Mouse (Mus musculus): Measurements from ENCODE around the gene Msmb. TPM values are rescaled to one million over a fixed set of nuclear protein-coding genes. Genes with fewer than 3 reads are reported as not detected.

Gene Msmb
- polyA plus RNA-seq, 1 experiment from 2014 or later, result not detected

- WGBS, result 91% methylated on average over 5 of the region's 5 CpGs
- Histone ChIP-seq H3K27ac (ENCODE audit: poor library complexity, severe bottlenecking) (no peak overlapping the region), H3K9me3 (replicated peaks) (no peaks in the 10 kb centered on the region), H3K4me3 (no peak overlapping the region), H3K36me3 (no peaks in the 10 kb centered on the region), H3K9ac (no peak overlapping the region), H3K4me1 (replicated peaks) (peaks cover 47% of the 10 kb centered on the region), H3K27me3 (replicated peaks) (no peaks in the 10 kb centered on the region), H3K4me2 (no peak overlapping the region)
- ATAC-seq (ENCODE audit: insufficient number of reproducible peaks, low FRiP score), result no peak
These were observed 20.4 kb downstream of the Msmb start for GRCm38 (mm10) chr14:32162231-32162630.

DNA sequence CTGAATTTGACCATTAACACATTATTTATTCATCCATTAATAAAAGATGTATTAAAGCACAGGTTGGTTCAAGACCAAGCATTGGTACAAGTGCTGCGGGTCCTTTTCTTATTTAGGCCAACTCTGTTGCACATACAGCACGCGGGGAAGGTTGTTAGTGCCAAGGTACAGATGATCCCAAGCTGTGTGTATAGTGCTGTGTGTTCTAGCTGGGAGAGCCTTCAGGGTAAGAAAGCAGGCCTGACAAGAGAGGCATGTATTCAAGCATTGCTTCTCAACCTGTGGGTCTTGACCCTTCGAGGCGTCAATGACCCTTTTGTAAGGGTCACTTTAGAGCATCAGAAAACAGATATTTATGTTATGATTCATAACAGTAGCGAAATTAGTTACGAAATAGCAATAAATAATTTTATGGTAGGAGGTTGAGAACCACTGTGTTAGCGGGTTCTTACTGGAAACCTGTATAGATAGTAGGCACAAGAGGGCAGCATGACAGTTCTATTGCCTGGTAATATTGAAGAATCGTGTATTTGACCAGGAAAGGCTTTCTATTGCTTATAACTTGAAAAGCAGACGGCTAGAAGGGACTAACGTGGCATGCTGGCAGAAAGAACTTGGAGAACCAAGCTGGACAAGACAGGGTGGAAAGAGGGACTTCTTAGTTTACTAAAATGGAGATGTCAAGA is 21.5 kb downstream of the Msmb start:
- Histone ChIP-seq H3K4me2 (no peak overlapping the region), H3K36me3 (no peaks in the 10 kb centered on the region), H3K4me3 (no peak overlapping the region), H3K4me1 (replicated peaks) (peaks cover 57% of the 10 kb centered on the region), H3K9ac (no peak overlapping the region), H3K9me3 (replicated peaks) (no peaks in the 10 kb centered on the region), H3K27ac (ENCODE audit: poor library complexity, severe bottlenecking) (no peak overlapping the region), H3K27me3 (replicated peaks) (no peaks in the 10 kb centered on the region)
- WGBS, result 87% methylated on average over 11 of the region's 11 CpGs
- ATAC-seq (ENCODE audit: insufficient number of reproducible peaks, low FRiP score), result no peak

DNA sequence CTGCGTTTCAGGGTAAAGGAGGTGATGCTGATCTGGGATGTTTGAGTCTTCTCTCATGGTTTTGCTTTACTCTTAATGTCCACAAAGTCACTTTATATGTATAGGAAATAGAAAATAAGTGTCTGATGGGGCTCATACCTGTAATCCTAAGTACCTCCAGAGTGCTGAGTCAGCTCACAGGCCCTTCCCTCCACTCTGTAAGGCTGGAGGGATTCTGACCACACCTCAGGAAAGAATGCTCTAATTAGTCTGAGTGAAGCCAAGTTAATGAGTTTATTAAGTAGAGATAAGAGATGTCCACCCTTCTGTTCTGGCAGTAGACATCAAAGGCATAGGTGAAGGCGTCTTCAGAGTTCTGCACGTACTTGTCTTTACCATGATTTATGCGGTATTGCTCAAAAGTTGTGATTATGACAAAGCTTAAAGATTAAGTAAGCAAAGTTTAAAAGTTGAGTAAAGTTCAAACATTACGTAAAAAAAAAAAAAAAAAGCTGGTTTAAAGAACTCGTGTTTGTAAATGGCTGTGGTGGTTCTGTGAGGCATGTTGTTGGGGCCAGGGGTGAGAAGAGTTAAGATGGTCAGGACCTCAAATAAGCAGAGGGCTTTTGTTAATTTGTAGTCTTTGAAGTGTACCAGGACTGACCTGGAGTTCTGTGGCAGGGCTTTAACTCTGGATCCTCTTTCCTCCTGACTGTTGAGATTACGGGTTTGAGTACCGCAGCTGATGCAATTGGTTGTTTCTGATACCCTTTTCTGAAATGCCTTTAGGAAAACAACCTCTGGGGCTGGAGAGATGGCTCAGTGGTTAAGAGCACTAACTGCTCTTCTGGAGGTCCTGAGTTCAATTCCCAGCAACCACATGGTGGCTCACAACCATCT is 22.6 kb downstream of the Msmb start:
- WGBS, result 71% methylated on average over 8 of the region's 8 CpGs
- Histone ChIP-seq H3K4me3 (no peak overlapping the region), H3K27me3 (replicated peaks) (no peaks in the 10 kb centered on the region), H3K9me3 (replicated peaks) (no peaks in the 10 kb centered on the region), H3K9ac (no peak overlapping the region), H3K36me3 (no peaks in the 10 kb centered on the region), H3K4me2 (peak overlapping the region; percentile 95), H3K27ac (ENCODE audit: poor library complexity, severe bottlenecking) (peak overlapping the region; percentile 48), H3K4me1 (replicated peaks) (peaks cover 58% of the 10 kb centered on the region)
- ATAC-seq (ENCODE audit: insufficient number of reproducible peaks, low FRiP score), result no peak

GRCm38 (mm10) chr14:32165278-32166061 is 23.6 kb downstream of the Msmb start:
- Histone ChIP-seq H3K4me2 (peak overlapping the region; percentile 95), H3K4me1 (replicated peaks) (peaks cover 59% of the 10 kb centered on the region), H3K4me3 (peak overlapping the region; percentile 73), H3K27ac (ENCODE audit: poor library complexity, severe bottlenecking) (peak overlapping the region; percentile 92), H3K9ac (peak overlapping the region; percentile 79), H3K36me3 (no peaks in the 10 kb centered on the region), H3K9me3 (replicated peaks) (no peaks in the 10 kb centered on the region), H3K27me3 (replicated peaks) (no peaks in the 10 kb centered on the region)
- ATAC-seq (ENCODE audit: insufficient number of reproducible peaks, low FRiP score), result peak; percentile 88
- under 1% methylated on average over 42 of the region's 42 CpGs for WGBS

DNA sequence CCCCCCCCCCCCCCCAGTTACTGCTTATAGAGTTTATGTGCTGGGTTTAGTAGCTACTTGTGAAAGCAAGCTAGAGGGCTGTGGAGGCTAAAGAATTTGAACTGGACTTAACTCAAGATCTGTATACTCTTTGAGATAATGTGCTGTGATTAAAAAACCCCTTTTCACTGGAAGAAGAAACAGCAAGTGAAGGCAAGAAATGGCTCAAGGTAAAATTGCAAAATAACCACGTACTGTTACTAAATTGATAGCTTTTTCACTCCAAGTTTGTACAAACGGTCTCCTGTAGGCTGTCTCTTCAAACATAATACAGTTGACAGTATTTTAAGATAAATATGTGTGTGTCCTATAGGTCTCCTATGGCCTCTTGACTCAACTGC is 24.2 kb downstream of the Msmb start:
- no peaks in the 10 kb centered on the region for H3K27me3 ChIP-seq (replicated peaks)
- H3K4me1 ChIP-seq (replicated peaks), result peaks cover 54% of the 10 kb centered on the region
- peak overlapping the region; percentile 92; the same call in 1 of the 2 replicates for H3K27ac ChIP-seq (ENCODE audit: poor library complexity, severe bottlenecking)
- H3K9ac ChIP-seq, result no peak overlapping the region
- peak overlapping the region; percentile 95 for H3K4me2 ChIP-seq
- no peaks in the 10 kb centered on the region for H3K9me3 ChIP-seq (replicated peaks)
- ATAC-seq (ENCODE audit: insufficient number of reproducible peaks, low FRiP score), result no peak
- peak overlapping the region; percentile 73 for H3K4me3 ChIP-seq
- H3K36me3 ChIP-seq, result peaks cover 4% of the 10 kb centered on the region
- WGBS, result 71% methylated on average over 2 of the region's 2 CpGs

DNA sequence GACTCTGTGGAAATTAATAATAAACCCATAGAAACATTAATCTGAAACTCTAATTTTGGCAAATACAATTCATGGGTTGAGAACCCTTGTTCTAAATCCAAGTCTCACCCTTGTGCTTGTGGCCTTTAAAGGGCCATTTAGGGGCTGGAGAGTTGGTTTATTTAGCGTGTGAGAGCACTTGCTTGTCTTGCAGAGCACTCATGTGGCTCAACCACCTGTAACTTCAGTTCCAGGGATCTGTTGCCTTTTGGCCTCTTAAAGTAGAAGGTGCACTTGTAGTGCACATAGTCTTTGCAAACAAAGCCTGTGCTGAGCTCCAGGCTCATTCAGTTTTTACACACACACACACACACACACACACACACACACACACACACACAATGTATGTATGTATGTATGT is 25.0 kb downstream of the Msmb start:
- peak overlapping the region; percentile 73 for H3K4me3 ChIP-seq
- H3K9me3 ChIP-seq (replicated peaks), result no peaks in the 10 kb centered on the region
- no peak overlapping the region for H3K27ac ChIP-seq (ENCODE audit: poor library complexity, severe bottlenecking)
- peaks cover 47% of the 10 kb centered on the region for H3K4me1 ChIP-seq (replicated peaks)
- peak overlapping the region; percentile 38 for H3K4me2 ChIP-seq
- H3K9ac ChIP-seq, result 0 out of 2 replicates have a peak overlapping the region, but pooled peaks have one; percentile 49
- 74% methylated on average over 1 of the region's 1 CpGs for WGBS
- H3K27me3 ChIP-seq (replicated peaks), result no peaks in the 10 kb centered on the region
- peaks cover 6% of the 10 kb centered on the region for H3K36me3 ChIP-seq
- ATAC-seq (ENCODE audit: insufficient number of reproducible peaks, low FRiP score), result no peak

GRCm38 (mm10) chr14:32167326-32167725 is 25.5 kb downstream of the Msmb start:
- no peaks in the 10 kb centered on the region for H3K9me3 ChIP-seq (replicated peaks)
- H3K36me3 ChIP-seq, result peaks cover 9% of the 10 kb centered on the region
- peak overlapping the region; percentile 52; the same call in 1 of the 2 replicates for H3K27ac ChIP-seq (ENCODE audit: poor library complexity, severe bottlenecking)
- H3K4me3 ChIP-seq, result peak overlapping the region; percentile 73
- 78% methylated on average over 5 of the region's 5 CpGs for WGBS
- H3K4me1 ChIP-seq (replicated peaks), result peaks cover 43% of the 10 kb centered on the region
- no peak for ATAC-seq (ENCODE audit: insufficient number of reproducible peaks, low FRiP score)
- H3K4me2 ChIP-seq, result no peak overlapping the region; the same call in 1 of the 2 replicates
- no peak overlapping the region for H3K9ac ChIP-seq
- H3K27me3 ChIP-seq (replicated peaks), result no peaks in the 10 kb centered on the region

- Histone ChIP-seq H3K4me2 (peak overlapping the region; percentile 44), H3K36me3 (peaks cover 21% of the 10 kb centered on the region), H3K27ac (ENCODE audit: poor library complexity, severe bottlenecking) (peak overlapping the region; percentile 71), H3K4me3 (peak overlapping the region; percentile 15), H3K4me1 (replicated peaks) (peaks cover 40% of the 10 kb centered on the region), H3K27me3 (replicated peaks) (no peaks in the 10 kb centered on the region), H3K9me3 (replicated peaks) (no peaks in the 10 kb centered on the region), H3K9ac (no peak overlapping the region)
- whole genome bisulfite sequencing, result 61% methylated on average over 3 of the region's 3 CpGs
- ATAC-seq (ENCODE audit: insufficient number of reproducible peaks, low FRiP score), result peak; percentile 70
These were observed 26.9 kb downstream of the Msmb start for GRCm38 (mm10) chr14:32168653-32169231.

GRCm38 (mm10) chr14:32170137-32170536 is 28.3 kb downstream of the Msmb start:
- Histone ChIP-seq H3K9ac (no peak overlapping the region), H3K9me3 (replicated peaks) (no peaks in the 10 kb centered on the region), H3K27ac (ENCODE audit: poor library complexity, severe bottlenecking) (no peak overlapping the region), H3K4me3 (peak overlapping the region; percentile 12; the same call in 1 of the 2 replicates), H3K27me3 (replicated peaks) (no peaks in the 10 kb centered on the region), H3K36me3 (peaks cover 29% of the 10 kb centered on the region), H3K4me1 (replicated peaks) (peaks cover 29% of the 10 kb centered on the region), H3K4me2 (0 out of 2 replicates have a peak overlapping the region, but pooled peaks have one; percentile 10)
- no peak for ATAC-seq (ENCODE audit: insufficient number of reproducible peaks, low FRiP score)
- WGBS, result 79% methylated on average over 4 of the region's 4 CpGs

DNA sequence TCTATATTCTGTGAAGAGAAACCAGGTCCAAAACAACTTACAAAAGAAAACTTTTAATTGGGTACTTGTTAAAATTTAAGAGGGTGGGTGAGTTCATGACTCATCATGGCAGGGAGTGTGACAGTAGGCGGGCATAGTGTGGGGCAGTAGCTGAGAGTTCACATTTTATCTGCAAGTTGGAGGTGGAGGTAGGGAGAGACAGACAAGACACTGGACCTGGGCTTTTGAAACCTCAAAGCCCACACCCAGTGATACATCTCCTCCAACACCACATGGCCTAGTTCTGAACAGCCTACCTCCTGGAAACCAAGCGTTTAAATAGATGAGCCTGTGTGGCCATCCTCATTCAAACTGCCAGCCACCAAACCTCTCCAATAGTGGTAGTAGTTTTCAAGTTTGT is 33.5 kb downstream of the Msmb start:
- Histone ChIP-seq H3K9me3 (replicated peaks) (no peaks in the 10 kb centered on the region), H3K4me2 (no peak overlapping the region), H3K4me3 (no peak overlapping the region), H3K36me3 (peaks cover 41% of the 10 kb centered on the region), H3K4me1 (replicated peaks) (no peaks in the 10 kb centered on the region), H3K27ac (ENCODE audit: poor library complexity, severe bottlenecking) (no peak overlapping the region), H3K9ac (no peak overlapping the region), H3K27me3 (replicated peaks) (no peaks in the 10 kb centered on the region)
- peak; percentile 61; the same call in 1 of the 2 replicates for ATAC-seq (ENCODE audit: insufficient number of reproducible peaks, low FRiP score)
- 82% methylated on average over 2 of the region's 2 CpGs for WGBS

All from heart, embryonic 12.5 days (tissue).